Mouse (Mus musculus) hindbrain, embryonic 11.5 days (tissue): ENCODE results near the gene Metrn. TPM values are rescaled to one million over a fixed set of nuclear protein-coding genes. Genes with fewer than 3 reads are reported as not detected.

ENCODE experiments used
- ATAC-seq: fragments of 200-750 bp; cut with Nextera tagmentation; 2 replicates; pipeline ENCODE4 v1.8.0; 2017; ENCODE audit warnings: mild to moderate bottlenecking, moderate TSS enrichment, moderate library complexity; ENCODE audit not compliant: low FRiP score
- DNase-seq: peaks from one replicate; pipeline ENCODE4 v3.0.0-alpha.2; 2015; ENCODE audit warnings: low spot score
- H3K27ac ChIP-seq: fragments of 300-500 bp; sonication (generic); 2 replicates; pipeline ENCODE4 v1.5.1; 2014; ENCODE audit warnings: mild to moderate bottlenecking, low read depth, low read length
- H3K27me3 ChIP-seq: fragments of 300-500 bp; sonication (generic); 2 replicates; pipeline ENCODE4 v1.6.1; 2014; ENCODE audit warnings: mild to moderate bottlenecking, low read length, moderate library complexity, mixed read lengths; ENCODE audit not compliant: control insufficient read depth, insufficient read depth
- H3K36me3 ChIP-seq: fragments of 300-500 bp; sonication (generic); 2 replicates; pipeline ENCODE4 v1.6.1; 2014; ENCODE audit warnings: mild to moderate bottlenecking, low read length, moderate library complexity, mixed read lengths; ENCODE audit not compliant: control insufficient read depth, insufficient read depth
- H3K4me1 ChIP-seq: fragments of 300-500 bp; sonication (generic); replicated peaks from 2 replicates; pipeline ENCODE4 v1.6.1; 2014; ENCODE audit warnings: low read length, mixed read lengths; ENCODE audit not compliant: control insufficient read depth, insufficient read depth
- H3K4me2 ChIP-seq: fragments of 300-500 bp; sonication (generic); replicated peaks from 2 replicates; pipeline ENCODE4 v1.6.1; 2014; ENCODE audit warnings: mild to moderate bottlenecking, low read depth, low read length
- H3K4me3 ChIP-seq: fragments of 300-500 bp; sonication (generic); 2 replicates; pipeline ENCODE4 v1.5.1; 2014; ENCODE audit warnings: low read depth, low read length
- H3K9ac ChIP-seq: fragments of 300-500 bp; sonication (generic); 2 replicates; pipeline ENCODE4 v1.6.1; 2014; ENCODE audit warnings: low read depth, low read length
- H3K9me3 ChIP-seq: fragments of 300-500 bp; sonication (generic); 2 replicates; pipeline ENCODE4 v1.6.1; 2016; ENCODE audit warnings: low read length; ENCODE audit not compliant: control insufficient read depth
- WGBS: fragments of 180-500 bp; shearing (Covaris S2); extraction: QIAGEN DNeasy Blood & Tissue Kit; methylation state at CpG from one replicate; pipeline ENCODE4 v1.1.7; 2014; 5-methylcytosine and 5-hydroxymethylcytosine counted together
- polyA plus RNA-seq: library from polyadenylated mRNA; unstranded; fragments of >200 nt; fragmentation: Nextera tagmentation; extraction: Ambion mirVana; gene quantifications from 2 replicates; pipeline ENCODE4 v1.2.1, GENCODE M21; 2014

Gene Metrn
- polyA plus RNA-seq, 1 experiment from 2014 or later = 16.9 TPM

DNA sequence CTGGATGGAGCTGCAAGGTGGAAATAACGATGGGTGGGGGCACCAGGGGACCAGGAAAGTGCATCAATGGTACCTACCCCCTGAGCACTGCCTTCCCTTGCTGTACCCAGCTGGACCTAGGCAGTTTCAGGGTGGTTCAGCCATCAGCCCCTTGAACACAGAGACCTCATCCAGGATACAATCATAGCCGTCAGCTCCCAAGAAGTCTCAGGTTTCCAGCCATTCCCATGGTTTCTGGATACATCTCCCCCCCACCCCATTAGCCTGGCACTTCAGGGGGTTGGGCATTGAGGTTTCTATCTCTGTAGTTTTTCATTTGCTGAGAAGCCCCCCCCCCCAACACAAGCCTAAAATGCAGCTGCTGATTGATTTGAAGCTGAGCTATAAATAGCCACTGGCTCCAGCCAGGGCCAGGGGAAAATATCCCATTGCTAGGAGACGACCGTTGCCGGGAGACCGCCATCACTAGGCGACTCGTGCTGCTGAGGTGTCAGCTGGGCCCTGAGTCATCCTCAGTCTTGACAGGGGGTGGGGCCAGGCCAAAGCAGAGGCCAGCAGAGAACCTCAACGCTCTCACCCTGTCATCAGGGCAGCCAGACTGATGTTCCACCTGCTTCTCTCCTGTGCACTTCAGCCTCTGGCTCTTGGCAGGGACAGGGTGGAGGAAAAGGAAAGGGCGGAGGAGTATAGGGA, 6.0 kb upstream of the Metrn start:
- DNase-seq (peak; percentile 95), ATAC-seq (peak; percentile 95)
- Histone ChIP-seq H3K4me3 (no peak overlapping the region; the same call in 1 of the 2 replicates), H3K4me2 (peak overlapping the region; percentile 16), H3K27me3 (no peaks in the 10 kb centered on the region), H3K27ac (peak overlapping the region; percentile 83), H3K9ac (peak overlapping the region; percentile 36; the same call in 1 of the 2 replicates), H3K9me3 (no peaks in the 10 kb centered on the region), H3K4me1 (peaks cover 12% of the 10 kb centered on the region; the same call in 1 of the 2 replicates), H3K36me3 (no peaks in the 10 kb centered on the region)
- WGBS = 12% methylated on average over 10 of the region's 10 CpGs

DNA sequence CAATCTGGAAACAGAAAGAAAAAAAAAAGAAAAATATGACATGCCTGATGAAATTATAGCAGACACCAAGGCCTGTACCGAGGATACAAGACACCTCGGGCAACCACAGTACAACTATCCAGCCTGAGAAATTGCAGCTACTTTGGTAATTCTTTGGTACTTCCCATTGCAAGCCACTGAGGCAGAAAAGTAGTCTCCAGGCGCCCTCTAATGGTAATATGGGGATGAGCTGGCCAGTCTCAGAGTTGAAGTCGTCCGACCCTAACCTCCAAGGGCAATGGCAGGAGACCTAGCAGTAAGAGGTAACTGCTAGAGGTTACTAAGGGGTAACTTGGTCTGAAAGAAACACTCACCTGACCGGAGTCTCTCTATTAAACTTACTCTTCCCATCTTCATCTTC, 4.1 kb upstream of the Metrn start:
- Histone ChIP-seq H3K4me3 (no peak overlapping the region), H3K9ac (no peak overlapping the region), H3K27ac (no peak overlapping the region), H3K36me3 (no peaks in the 10 kb centered on the region), H3K9me3 (no peaks in the 10 kb centered on the region), H3K4me1 (peaks cover 15% of the 10 kb centered on the region), H3K27me3 (no peaks in the 10 kb centered on the region), H3K4me2 (no peak overlapping the region)
- ATAC-seq (no peak), DNase-seq (peak; percentile 82)
- 9% methylated on average over 6 of the region's 6 CpGs for WGBS

- H3K4me2 ChIP-seq = peak overlapping the region; percentile 95
- H3K27ac ChIP-seq = peak overlapping the region; percentile 94
- H3K9me3 ChIP-seq = no peaks in the 10 kb centered on the region
- WGBS = 0% methylated on average over 37 of the region's 37 CpGs
- H3K27me3 ChIP-seq = no peaks in the 10 kb centered on the region
- H3K36me3 ChIP-seq = no peaks in the 10 kb centered on the region
- H3K4me1 ChIP-seq = peaks cover 21% of the 10 kb centered on the region
- H3K4me3 ChIP-seq = peak overlapping the region; percentile 80
- DNase-seq (peak; percentile 56), ATAC-seq (no peak)
- peak overlapping the region; percentile 82 for H3K9ac ChIP-seq
Observed at GRCm38 (mm10) chr17:25796211-25796771, 645 bp downstream of the Metrn start.

DNA sequence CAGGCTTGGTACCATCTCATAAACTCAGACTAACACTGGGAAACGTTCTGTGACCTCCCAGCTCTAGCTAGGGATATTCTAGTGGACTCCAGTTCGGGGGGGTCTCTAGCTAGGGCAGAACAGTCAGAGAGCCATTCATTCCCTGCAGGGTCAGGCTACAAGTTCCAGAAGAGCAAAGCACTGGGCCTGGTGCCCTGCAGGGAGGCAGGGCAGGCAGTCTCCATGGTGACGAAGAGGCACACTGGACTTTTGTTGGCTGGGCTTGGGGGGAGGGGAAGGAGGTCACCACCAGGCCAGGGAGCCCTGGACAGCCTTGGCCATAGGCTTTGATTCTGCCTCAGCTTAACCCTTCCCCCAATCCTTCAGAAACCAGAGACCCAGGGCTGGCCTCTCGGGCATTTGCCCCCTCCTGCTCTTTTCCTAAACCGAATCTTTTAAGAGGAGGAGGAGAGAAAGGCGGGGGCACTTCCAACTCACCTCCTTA, 1.3 kb downstream of the Metrn start, which contains the start of gene AC134908.4:
Gene AC134908.4 (minus strand): TSS at position 51 of the 484 bp plus-strand sequence.
- DNase-seq = peak; percentile 78
- WGBS = 2% methylated on average over 6 of the region's 6 CpGs

DNA sequence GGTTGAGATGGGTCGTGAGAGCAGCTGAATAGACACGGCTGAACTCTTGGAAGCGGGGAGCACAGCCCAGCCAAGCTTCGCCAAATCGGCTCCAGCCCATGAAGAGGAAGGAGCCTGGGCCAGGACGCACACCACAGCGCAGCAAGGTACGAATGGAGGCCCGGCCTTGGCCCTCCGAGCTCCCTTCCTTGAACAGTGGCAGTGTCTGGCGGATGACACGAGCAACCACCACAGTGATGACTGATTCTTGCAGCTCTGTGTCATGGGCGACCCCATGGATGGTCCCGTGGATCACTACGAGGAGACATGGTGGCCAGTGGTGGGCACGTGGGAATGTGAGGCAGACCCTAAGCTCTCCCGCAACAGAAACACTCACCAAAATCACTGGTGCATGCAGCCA, 1.9 kb downstream of the Metrn start:
- ATAC-seq = no peak
- H3K27ac ChIP-seq = peak overlapping the region; percentile 94
- H3K9me3 ChIP-seq = no peaks in the 10 kb centered on the region
- no peaks in the 10 kb centered on the region for H3K36me3 ChIP-seq
- H3K4me1 ChIP-seq = peaks cover 23% of the 10 kb centered on the region
- DNase-seq = no peak
- H3K4me3 ChIP-seq = peak overlapping the region; percentile 80
- 48% methylated on average over 17 of the region's 17 CpGs for WGBS
- H3K9ac ChIP-seq = peak overlapping the region; percentile 82
- no peaks in the 10 kb centered on the region for H3K27me3 ChIP-seq
- peak overlapping the region; percentile 95 for H3K4me2 ChIP-seq

More for the DNA sequence above, 1.3 kb downstream of the Metrn start, which contains the start of gene AC134908.4:
- Histone ChIP-seq H3K4me3 (peak within 1 kb of the TSS; percentile 80), H3K4me1 (peaks cover 23% of the 10 kb centered on the region), H3K9me3 (no peaks in the 10 kb centered on the region), H3K27ac (peak within 1 kb of the TSS; percentile 94), H3K27me3 (no peaks in the 10 kb centered on the region), H3K9ac (peak within 1 kb of the TSS; percentile 82), H3K36me3 (no peaks in the 10 kb centered on the region), H3K4me2 (peak within 1 kb of the TSS; percentile 95)
- ATAC-seq = peak; percentile 48; the same call in 1 of the 2 replicates

DNA sequence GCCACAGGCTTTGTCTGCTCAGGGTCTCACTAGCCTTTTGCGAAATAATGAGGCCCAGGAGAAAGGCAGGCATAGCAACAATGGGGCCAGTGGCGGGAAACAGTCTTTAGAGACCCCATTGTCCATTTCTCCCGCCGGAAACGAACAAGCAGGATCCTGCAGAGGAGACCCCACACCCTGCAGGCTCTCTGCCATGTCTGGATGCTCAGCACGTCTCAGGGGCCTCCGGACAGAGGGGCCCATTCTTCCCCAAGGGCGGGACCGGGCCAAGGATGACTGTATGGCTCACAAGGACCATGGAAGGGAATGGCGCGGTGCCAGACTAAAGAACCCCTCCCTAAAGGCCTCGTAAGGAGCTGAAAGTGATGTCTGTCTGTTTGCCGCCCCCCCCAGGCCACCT, 2.7 kb downstream of the Metrn start:
- peak overlapping the region; percentile 95 for H3K4me2 ChIP-seq
- no peaks in the 10 kb centered on the region for H3K9me3 ChIP-seq
- 29% methylated on average over 13 of the region's 13 CpGs for WGBS
- ATAC-seq = peak; percentile 30; the same call in 1 of the 2 replicates
- peaks cover 23% of the 10 kb centered on the region for H3K4me1 ChIP-seq
- H3K9ac ChIP-seq = peak overlapping the region; percentile 29
- H3K4me3 ChIP-seq = peak overlapping the region; percentile 80; the same call in 1 of the 2 replicates
- no peaks in the 10 kb centered on the region for H3K36me3 ChIP-seq
- DNase-seq = peak; percentile 64
- H3K27ac ChIP-seq = peak overlapping the region; percentile 94
- no peaks in the 10 kb centered on the region for H3K27me3 ChIP-seq

DNA sequence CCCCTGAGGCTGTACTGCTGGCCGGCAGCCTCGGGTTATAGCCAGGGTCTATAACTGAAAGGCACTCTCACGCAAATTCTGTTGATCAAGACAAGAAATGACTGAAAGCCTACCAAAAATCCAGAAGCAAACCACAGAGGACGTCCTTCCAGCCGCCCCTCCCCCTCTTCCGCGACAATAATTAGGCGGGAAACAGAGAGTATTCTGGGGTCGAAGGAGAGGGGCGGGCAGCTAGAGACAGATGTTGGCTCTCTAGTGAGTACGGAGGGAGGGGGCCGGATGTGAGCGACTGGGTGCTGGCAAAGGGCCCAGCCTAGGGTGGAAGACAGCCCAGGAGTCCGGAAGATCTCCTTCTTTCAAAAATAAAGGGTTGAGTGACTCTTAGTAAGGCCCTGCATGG, 4.3 kb downstream of the Metrn start, which contains the start of gene Fam173a:
Gene Fam173a (minus strand): TSS at position 287 of the 400 bp plus-strand sequence.
- H3K4me1 ChIP-seq = peaks cover 23% of the 10 kb centered on the region
- whole genome bisulfite sequencing = under 1% methylated on average over 14 of the region's 14 CpGs

DNA sequence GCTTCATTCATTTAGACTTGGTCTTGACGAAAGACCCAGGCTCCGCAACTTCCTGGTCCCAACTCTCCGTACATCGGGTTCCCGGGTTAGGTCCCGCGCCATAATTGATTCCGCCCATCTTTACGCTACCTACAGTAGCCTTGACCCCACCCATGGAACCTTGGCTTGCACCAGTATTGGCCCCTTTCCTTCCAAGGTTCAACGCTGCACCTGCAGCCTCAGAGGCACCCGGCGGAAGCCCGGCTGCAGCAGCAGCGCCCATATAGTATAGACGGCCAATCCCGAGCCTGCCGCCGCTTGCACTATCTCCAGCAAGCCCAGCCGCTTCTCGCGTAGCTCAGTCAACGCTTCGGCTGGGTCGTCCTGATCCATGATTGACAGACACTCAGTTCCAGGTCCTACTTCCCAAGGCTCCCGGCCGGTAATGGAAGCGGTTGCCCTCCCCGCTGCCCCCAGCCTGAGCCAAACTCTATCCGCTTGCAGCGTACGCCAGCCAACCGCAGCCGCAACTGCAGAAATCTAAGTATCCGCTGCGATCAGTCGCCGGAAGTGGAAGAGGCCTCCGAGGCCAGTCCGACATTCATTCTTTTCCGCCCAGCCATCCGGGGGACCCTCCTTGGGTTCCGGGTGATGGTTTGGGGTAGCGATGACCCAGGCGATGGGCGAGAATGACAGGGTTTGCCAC, 5.0 kb downstream of the Metrn start:
- Histone ChIP-seq H3K36me3 (no peaks in the 10 kb centered on the region; the same call in 1 of the 2 replicates), H3K4me1 (peaks cover 23% of the 10 kb centered on the region)

More for the DNA sequence above, 4.3 kb downstream of the Metrn start, which contains the start of gene Fam173a:
- Histone ChIP-seq H3K4me3 (peak within 1 kb of the TSS; percentile 78), H3K27ac (peak within 1 kb of the TSS; percentile 94), H3K27me3 (no peaks in the 10 kb centered on the region), H3K9ac (peak within 1 kb of the TSS; percentile 88), H3K9me3 (no peaks in the 10 kb centered on the region), H3K4me2 (peak within 1 kb of the TSS; percentile 95), H3K36me3 (no peaks in the 10 kb centered on the region)
- DNase-seq = no peak
- 0 out of 2 replicates have a peak, but pooled peaks have one; percentile 46 for ATAC-seq

More for the DNA sequence above, 5.0 kb downstream of the Metrn start:
- Histone ChIP-seq H3K4me3 (peak overlapping the region; percentile 78), H3K9ac (peak overlapping the region; percentile 88), H3K4me2 (peak overlapping the region; percentile 88), H3K27me3 (no peaks in the 10 kb centered on the region), H3K9me3 (no peaks in the 10 kb centered on the region), H3K27ac (peak overlapping the region; percentile 94)
- WGBS = under 1% methylated on average over 45 of the region's 45 CpGs
- ATAC-seq = peak; percentile 41
- DNase-seq = peak; percentile 90
